Mouse (Mus musculus) heart, postnatal 0 days (tissue): ENCODE data around the gene Ocln. TPM values are rescaled to one million over a fixed set of nuclear protein-coding genes. Genes with fewer than 3 reads are reported as not detected.

Experiments
- ATAC-seq: fragments of 200-750 bp; cut with Nextera tagmentation; 2 replicates; pipeline ENCODE4 v1.8.0; 2017; ENCODE audit warnings: low read depth, moderate number of reproducible peaks, moderate library complexity; ENCODE audit not compliant: insufficient read depth
- DNase-seq: peaks from one replicate; pipeline ENCODE4 v3.0.0-alpha.2; 2016; ENCODE audit warnings: low spot score
- H3K27ac ChIP-seq: fragments of 300-500 bp; sonication (generic); 2 replicates; pipeline ENCODE4 v1.5.1; 2014; ENCODE audit warnings: low read depth, mild to moderate bottlenecking
- H3K27me3 ChIP-seq: fragments of 300-500 bp; sonication (generic); 2 replicates; pipeline ENCODE4 v1.6.1; 2014; ENCODE audit warnings: low read length, mixed read lengths; ENCODE audit not compliant: control insufficient read depth, insufficient read depth
- H3K36me3 ChIP-seq: fragments of 300-500 bp; sonication (generic); replicated peaks from 2 replicates; pipeline ENCODE4 v1.6.1; 2014; ENCODE audit warnings: low read length, mixed read lengths; ENCODE audit not compliant: control insufficient read depth, insufficient read depth
- H3K4me1 ChIP-seq: fragments of 300-500 bp; sonication (generic); 2 replicates; pipeline ENCODE4 v1.6.1; 2014; ENCODE audit warnings: antibody characterized with exemption; ENCODE audit not compliant: control insufficient read depth, insufficient read depth
- H3K4me2 ChIP-seq: fragments of 300-500 bp; sonication (generic); 2 replicates; pipeline ENCODE4 v1.6.1; 2014; ENCODE audit warnings: low read depth, mild to moderate bottlenecking, low read length, moderate library complexity
- H3K4me3 ChIP-seq: fragments of 300-500 bp; sonication (generic); 2 replicates; pipeline ENCODE4 v1.5.1; 2014; ENCODE audit warnings: low read depth, low read length
- H3K9ac ChIP-seq: fragments of 300-500 bp; sonication (generic); replicated peaks from 2 replicates; pipeline ENCODE4 v1.6.1; 2014; ENCODE audit warnings: low read depth, low read length, mixed read lengths
- H3K9me3 ChIP-seq: fragments of 300-500 bp; sonication (generic); replicated peaks from 2 replicates; pipeline ENCODE4 v1.6.1; 2016; ENCODE audit warnings: low read length; ENCODE audit not compliant: control insufficient read depth
- CTCF ChIP-seq: IDR thresholded peaks from 2 replicates; pipeline ENCODE4 v1.5.1; 2016; ENCODE audit warnings: antibody characterized with exemption, control low read depth, low read depth
- EP300 ChIP-seq: IDR thresholded peaks from 2 replicates; pipeline ENCODE4 v1.6.1; 2016; ENCODE audit warnings: antibody characterized with exemption, low read depth
- WGBS: fragments of 180-500 bp; shearing (Covaris S2); extraction: QIAGEN DNeasy Blood & Tissue Kit; methylation state at CpG from one replicate; pipeline ENCODE4 v1.1.7; 2014; 5-methylcytosine and 5-hydroxymethylcytosine counted together
- polyA plus RNA-seq: library from polyadenylated mRNA; unstranded; fragments of >200 nt; fragmentation: Nextera tagmentation; extraction: Ambion mirVana; gene quantifications from 2 replicates; pipeline ENCODE4 v1.2.1, GENCODE M21; 2015
- total RNA-seq: library from RNA; depleted of rRNA; stranded (reverse); fragments of >200 nt; gene quantifications from 2 replicates; pipeline ENCODE4 v1.2.3, GENCODE M21; 2014; ENCODE audit warnings: low replicate concordance; rRNA removed

Ocln gene
- total RNA-seq (2.0 and 6.1 TPM in 2 replicates), polyA plus RNA-seq (1.6 and 1.7 TPM in 2 replicates)

DNA sequence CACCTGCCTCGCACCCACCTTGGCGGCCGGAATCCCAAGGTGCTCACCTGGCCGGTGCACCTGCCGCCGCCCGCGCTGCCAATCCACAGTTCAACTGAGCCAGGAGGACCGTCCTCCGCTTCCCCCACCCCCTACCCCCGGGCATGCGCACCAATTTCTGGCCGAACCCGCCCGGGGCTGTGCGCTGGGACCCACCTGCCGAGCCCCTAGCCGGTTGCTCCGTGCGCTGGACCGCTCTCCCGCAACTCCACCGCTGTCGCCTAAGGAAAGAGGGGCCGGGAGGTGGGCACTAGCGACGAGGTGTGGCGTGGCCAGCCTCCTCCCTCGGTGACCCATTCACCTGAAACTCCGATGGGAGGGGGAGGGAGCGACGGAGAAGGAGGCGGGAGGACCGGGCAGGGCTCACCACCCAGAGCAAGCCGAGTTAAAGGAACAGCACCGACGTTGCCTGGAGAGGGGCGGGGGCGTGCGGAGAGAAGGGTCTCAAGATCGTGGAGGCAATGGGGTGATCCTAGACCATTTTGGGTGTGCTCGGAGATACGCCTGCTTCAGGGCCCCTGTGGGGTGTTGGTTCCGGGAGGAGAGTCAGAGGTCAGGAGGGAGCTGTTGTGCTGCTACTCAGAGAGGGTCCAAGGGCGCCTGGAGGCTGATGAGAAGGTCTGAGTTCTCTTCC is at the start of gene Ocln:
TSS of gene Ocln (minus strand) at position 350 of the 673 bp plus-strand sequence.
- DNase-seq: no peak
- H3K27me3 ChIP-seq: peaks cover 54% of the 10 kb centered on the region
- peak within 1 kb of the TSS; percentile 48 for H3K9ac ChIP-seq
- H3K4me3 ChIP-seq: peak within 1 kb of the TSS; percentile 70
- TF ChIP-seq EP300: no peak
- TF ChIP-seq CTCF: no peak
- no peaks in the 10 kb centered on the region for H3K9me3 ChIP-seq
- under 1% methylated on average over 41 of the region's 45 CpGs for WGBS
- peaks cover 5% of the 10 kb centered on the region; the same call in 1 of the 2 replicates for H3K4me1 ChIP-seq
- peak; percentile 57 for ATAC-seq
- peak within 1 kb of the TSS; percentile 99 for H3K4me2 ChIP-seq
- no peak within 1 kb of the TSS for H3K27ac ChIP-seq
- no peaks in the 10 kb centered on the region for H3K36me3 ChIP-seq

GRCm38 (mm10) chr13:100601034-100601433 is 48.5 kb upstream of the Ocln start:
- Histone ChIP-seq H3K9ac (peak overlapping the region; percentile 30; the same call in 1 of the 2 replicates), H3K9me3 (no peaks in the 10 kb centered on the region), H3K36me3 (no peaks in the 10 kb centered on the region), H3K27me3 (no peaks in the 10 kb centered on the region), H3K4me1 (no peaks in the 10 kb centered on the region), H3K4me2 (peak overlapping the region; percentile 48), H3K4me3 (peak overlapping the region; percentile 18; the same call in 1 of the 2 replicates), H3K27ac (peak overlapping the region; percentile 68)
- no peak for TF ChIP-seq EP300
- WGBS: 28% methylated on average over 8 of the region's 8 CpGs
- ATAC-seq: 0 out of 2 replicates have a peak, but pooled peaks have one; percentile 30
- DNase-seq: no peak

- WGBS: 53% methylated on average over 12 of the region's 12 CpGs
- Histone ChIP-seq H3K9me3 (no peaks in the 10 kb centered on the region), H3K36me3 (no peaks in the 10 kb centered on the region), H3K4me3 (peak overlapping the region; percentile 18; the same call in 1 of the 2 replicates), H3K4me2 (peak overlapping the region; percentile 48), H3K27ac (peak overlapping the region; percentile 68), H3K27me3 (no peaks in the 10 kb centered on the region), H3K9ac (peak overlapping the region; percentile 30; the same call in 1 of the 2 replicates), H3K4me1 (no peaks in the 10 kb centered on the region)
- no peak for TF ChIP-seq CTCF
- no peak for TF ChIP-seq EP300
- DNase-seq (no peak), ATAC-seq (peak; percentile 55; the same call in 1 of the 2 replicates)
Observed at GRCm38 (mm10) chr13:100600317-100600716, 47.8 kb upstream of the Ocln start.

DNA sequence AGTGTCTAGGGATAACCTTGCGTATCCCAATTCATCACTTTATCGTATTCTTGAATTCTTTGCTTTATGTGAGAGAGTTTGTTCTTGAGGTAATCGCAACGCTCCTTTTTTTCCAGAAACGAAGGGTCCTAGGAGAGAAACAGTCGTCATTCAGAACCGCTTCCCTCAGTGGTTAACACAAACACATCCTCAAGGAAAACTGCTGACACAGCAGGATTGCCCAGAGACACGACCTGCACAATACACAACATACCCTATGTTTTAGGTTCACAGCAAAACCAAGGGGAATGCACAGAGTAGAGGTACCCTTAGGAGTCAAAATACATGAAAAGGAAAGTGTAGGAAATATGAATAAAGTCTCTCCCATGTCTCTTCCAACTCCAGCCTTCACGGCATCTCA is 44.8 kb upstream of the Ocln start:
- Histone ChIP-seq H3K4me3 (no peak overlapping the region), H3K27me3 (no peaks in the 10 kb centered on the region), H3K27ac (no peak overlapping the region), H3K36me3 (no peaks in the 10 kb centered on the region), H3K9me3 (no peaks in the 10 kb centered on the region), H3K4me2 (no peak overlapping the region), H3K4me1 (no peaks in the 10 kb centered on the region), H3K9ac (no peak overlapping the region)
- no peak for DNase-seq
- WGBS: 77% methylated on average over 9 of the region's 9 CpGs
- no peak for TF ChIP-seq EP300
- no peak for ATAC-seq

DNA sequence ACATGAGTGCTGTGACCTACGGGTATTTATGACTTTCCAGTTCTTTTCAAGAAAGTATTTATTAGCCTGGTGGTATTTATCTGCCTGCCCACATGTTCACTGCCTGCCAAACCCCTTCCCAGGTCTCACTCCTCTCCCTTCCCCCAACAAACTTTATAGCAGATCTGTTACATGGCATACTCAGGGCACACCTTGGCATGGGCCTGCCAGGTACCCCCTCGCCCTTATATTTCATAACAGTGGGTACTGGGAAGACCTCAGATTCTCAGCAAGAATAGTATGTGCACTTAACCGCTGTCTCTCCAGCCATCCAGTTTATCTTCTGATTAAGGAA is 43.0 kb upstream of the Ocln start:
- no peak for TF ChIP-seq CTCF
- TF ChIP-seq EP300: no peak
- Histone ChIP-seq H3K27ac (no peak overlapping the region), H3K4me2 (no peak overlapping the region), H3K27me3 (no peaks in the 10 kb centered on the region), H3K9me3 (no peaks in the 10 kb centered on the region), H3K36me3 (no peaks in the 10 kb centered on the region), H3K4me1 (no peaks in the 10 kb centered on the region), H3K4me3 (no peak overlapping the region), H3K9ac (no peak overlapping the region)
- 79% methylated on average over 3 of the region's 3 CpGs for whole genome bisulfite sequencing
- DNase-seq (no peak), ATAC-seq (no peak)
